Mouse (Mus musculus) forebrain, embryonic 10.5 days (tissue): ENCODE measurements around the gene Yipf2. TPM values are rescaled to one million over a fixed set of nuclear protein-coding genes. Genes with fewer than 3 reads are reported as not detected.

ENCODE experiments used
- DNase-seq: peaks from one replicate; pipeline ENCODE4 v3.0.0-alpha.2; 2017; ENCODE audit warnings: low spot score; ENCODE audit errors: extremely low spot score
- H3K27ac ChIP-seq: fragments of 300-500 bp; sonication (generic); 2 replicates; pipeline ENCODE4 v1.5.1; 2016; ENCODE audit warnings: mild to moderate bottlenecking
- H3K27me3 ChIP-seq: fragments of 300-500 bp; sonication (generic); 2 replicates; pipeline ENCODE4 v1.6.1; 2016; ENCODE audit warnings: mild to moderate bottlenecking; ENCODE audit not compliant: poor library complexity, severe bottlenecking
- H3K36me3 ChIP-seq: fragments of 300-500 bp; sonication (generic); replicated peaks from 2 replicates; pipeline ENCODE4 v1.6.1; 2016; ENCODE audit warnings: mild to moderate bottlenecking, moderate library complexity
- H3K4me1 ChIP-seq: fragments of 300-500 bp; sonication (generic); 2 replicates; pipeline ENCODE4 v1.6.1; 2016
- H3K4me3 ChIP-seq: fragments of 300-500 bp; sonication (generic); 2 replicates; pipeline ENCODE4 v1.5.1; 2016; ENCODE audit warnings: mild to moderate bottlenecking, moderate library complexity
- H3K9me3 ChIP-seq: fragments of 300-500 bp; sonication (generic); 2 replicates; pipeline ENCODE4 v1.6.1; 2016; ENCODE audit warnings: mild to moderate bottlenecking, moderate library complexity
- WGBS: fragments of 180-500 bp; shearing (Covaris S2); methylation state at CpG from one replicate; pipeline ENCODE4 v1.1.7; 2016; 5-methylcytosine and 5-hydroxymethylcytosine counted together
- polyA plus RNA-seq: library from polyadenylated mRNA; unstranded; fragments of >200 nt; fragmentation: Nextera tagmentation; extraction: Ambion mirVana; gene quantifications from 2 replicates; pipeline ENCODE4 v1.2.1, GENCODE M21; 2016

The Yipf2 gene
- polyA plus RNA-seq, 1 experiment from 2014 or later, result 20.4 TPM

GRCm38 (mm10) chr9:21593122-21593721 lies 594 bp upstream of the Yipf2 start:
- peaks cover 37% of the 10 kb centered on the region for H3K4me1 ChIP-seq
- 3% methylated on average over 69 of the region's 69 CpGs for WGBS
- peak overlapping the region; percentile 88 for H3K27ac ChIP-seq
- H3K27me3 ChIP-seq, result no peaks in the 10 kb centered on the region
- H3K9me3 ChIP-seq, result no peaks in the 10 kb centered on the region
- DNase-seq, result no peak
- peaks cover 56% of the 10 kb centered on the region for H3K36me3 ChIP-seq
- H3K4me3 ChIP-seq, result peak overlapping the region; percentile 98

GRCm38 (mm10) chr9:21591831-21592702 lies 561 bp downstream of the Yipf2 start:
- no peak for DNase-seq
- H3K36me3 ChIP-seq, result peaks cover 67% of the 10 kb centered on the region
- WGBS, result 23% methylated on average over 17 of the region's 17 CpGs
- H3K27ac ChIP-seq, result peak overlapping the region; percentile 88
- peak overlapping the region; percentile 98 for H3K4me3 ChIP-seq
- H3K4me1 ChIP-seq, result peaks cover 37% of the 10 kb centered on the region
- H3K9me3 ChIP-seq, result no peaks in the 10 kb centered on the region
- H3K27me3 ChIP-seq, result no peaks in the 10 kb centered on the region

GRCm38 (mm10) chr9:21591127-21591830 lies 1.3 kb downstream of the Yipf2 start:
- Histone ChIP-seq H3K36me3 (peaks cover 68% of the 10 kb centered on the region), H3K4me3 (peak overlapping the region; percentile 98; the same call in 1 of the 2 replicates), H3K4me1 (peaks cover 37% of the 10 kb centered on the region), H3K27ac (no peak overlapping the region), H3K9me3 (no peaks in the 10 kb centered on the region), H3K27me3 (no peaks in the 10 kb centered on the region)
- 88% methylated on average over 6 of the region's 6 CpGs for WGBS
- DNase-seq, result no peak

GRCm38 (mm10) chr9:21589538-21589937 lies 3.1 kb downstream of the Yipf2 start:
- WGBS, result 95% methylated on average over 5 of the region's 5 CpGs
- Histone ChIP-seq H3K4me3 (no peak overlapping the region), H3K27me3 (no peaks in the 10 kb centered on the region), H3K9me3 (no peaks in the 10 kb centered on the region), H3K27ac (no peak overlapping the region), H3K4me1 (peaks cover 30% of the 10 kb centered on the region), H3K36me3 (peaks cover 68% of the 10 kb centered on the region)
- DNase-seq, result no peak

- 95% methylated on average over 8 of the region's 8 CpGs for WGBS
- Histone ChIP-seq H3K27me3 (no peaks in the 10 kb centered on the region), H3K36me3 (peaks cover 75% of the 10 kb centered on the region), H3K27ac (no peak overlapping the region), H3K4me1 (peaks cover 18% of the 10 kb centered on the region), H3K9me3 (no peaks in the 10 kb centered on the region), H3K4me3 (no peak overlapping the region)
- no peak for DNase-seq
Measured at GRCm38 (mm10) chr9:21588350-21588749, 4.3 kb downstream of the Yipf2 start.

- no peak overlapping the region for H3K27ac ChIP-seq
- DNase-seq, result no peak
- 91% methylated on average over 23 of the region's 23 CpGs for WGBS
- H3K27me3 ChIP-seq, result no peaks in the 10 kb centered on the region
- H3K4me3 ChIP-seq, result no peak overlapping the region
- no peaks in the 10 kb centered on the region for H3K9me3 ChIP-seq
- H3K4me1 ChIP-seq, result peaks cover 14% of the 10 kb centered on the region
- H3K36me3 ChIP-seq, result peaks cover 80% of the 10 kb centered on the region
Measured at GRCm38 (mm10) chr9:21587678-21588349, 4.8 kb downstream of the Yipf2 start.

- Histone ChIP-seq H3K36me3 (peaks cover 100% of the 10 kb centered on the region), H3K27ac (no peak overlapping the region), H3K4me1 (no peaks in the 10 kb centered on the region), H3K9me3 (no peaks in the 10 kb centered on the region), H3K4me3 (no peak overlapping the region), H3K27me3 (no peaks in the 10 kb centered on the region)
- WGBS, result 91% methylated on average over 1 of the region's 1 CpGs
- no peak for DNase-seq
Measured at GRCm38 (mm10) chr9:21585401-21585800, 7.2 kb downstream of the Yipf2 start.

- DNase-seq, result no peak
- no peak overlapping the region for H3K4me3 ChIP-seq
- 76% methylated on average over 3 of the region's 3 CpGs for WGBS
- no peaks in the 10 kb centered on the region for H3K4me1 ChIP-seq
- H3K9me3 ChIP-seq, result no peaks in the 10 kb centered on the region
- H3K27ac ChIP-seq, result no peak overlapping the region
- H3K27me3 ChIP-seq, result no peaks in the 10 kb centered on the region
- H3K36me3 ChIP-seq, result peaks cover 100% of the 10 kb centered on the region
Measured at GRCm38 (mm10) chr9:21578226-21578625, 14.4 kb downstream of the Yipf2 start.

GRCm38 (mm10) chr9:21576286-21576685 lies 16.3 kb downstream of the Yipf2 start:
- 93% methylated on average over 1 of the region's 1 CpGs for WGBS
- H3K27me3 ChIP-seq, result no peaks in the 10 kb centered on the region
- DNase-seq, result no peak
- H3K27ac ChIP-seq, result no peak overlapping the region
- no peak overlapping the region for H3K4me3 ChIP-seq
- H3K36me3 ChIP-seq, result peaks cover 100% of the 10 kb centered on the region
- no peaks in the 10 kb centered on the region for H3K9me3 ChIP-seq
- no peaks in the 10 kb centered on the region for H3K4me1 ChIP-seq

GRCm38 (mm10) chr9:21575253-21575652 lies 17.4 kb downstream of the Yipf2 start:
- H3K9me3 ChIP-seq, result no peaks in the 10 kb centered on the region
- peaks cover 100% of the 10 kb centered on the region for H3K36me3 ChIP-seq
- no peak overlapping the region for H3K27ac ChIP-seq
- no peaks in the 10 kb centered on the region for H3K4me1 ChIP-seq
- 96% methylated on average over 10 of the region's 10 CpGs for WGBS
- no peak overlapping the region for H3K4me3 ChIP-seq
- no peak for DNase-seq
- no peaks in the 10 kb centered on the region for H3K27me3 ChIP-seq

- Histone ChIP-seq H3K4me3 (no peak overlapping the region), H3K4me1 (no peaks in the 10 kb centered on the region), H3K27ac (no peak overlapping the region), H3K9me3 (no peaks in the 10 kb centered on the region), H3K36me3 (peaks cover 100% of the 10 kb centered on the region), H3K27me3 (no peaks in the 10 kb centered on the region)
- 95% methylated on average over 8 of the region's 8 CpGs for WGBS
- DNase-seq, result no peak
Measured at GRCm38 (mm10) chr9:21574012-21574801, 18.4 kb downstream of the Yipf2 start.
